Mouse (Mus musculus): Measurements from ENCODE around the gene Lcn4.

The Lcn4 gene

DNA sequence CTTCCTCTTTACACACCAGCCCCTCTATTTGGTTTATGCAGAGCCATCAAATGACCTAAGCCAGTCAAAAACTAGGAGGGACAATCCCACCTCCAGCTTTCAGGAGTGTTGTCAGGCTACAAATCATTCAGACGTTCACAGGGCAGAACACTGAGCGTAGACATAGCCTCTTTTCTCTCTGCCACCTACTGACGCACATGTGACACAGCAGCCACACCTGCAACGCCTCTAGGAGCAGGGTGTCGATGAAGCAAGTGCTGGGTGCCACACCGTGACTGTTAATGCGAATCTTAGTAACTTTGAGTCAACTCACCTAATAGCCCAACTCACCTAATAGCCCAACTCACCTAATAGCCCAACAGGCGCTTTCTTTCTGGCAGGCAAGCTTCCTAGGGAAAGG is 32.0 kb downstream of the Lcn4 start:
- Histone ChIP-seq H3K36me3 (ENCODE audit: control insufficient read depth, insufficient read depth, low read length, poor library complexity, severe bottlenecking) (no peaks in the 10 kb centered on the region; the same call in 1 of the 2 replicates), H3K27me3 (ENCODE audit: control insufficient read depth, insufficient read depth, low read length, poor library complexity, severe bottlenecking) (no peaks in the 10 kb centered on the region; the same call in 1 of the 2 replicates)
- peak; percentile 74 for DNase-seq (ENCODE audit: low read depth, low spot score)

DNA sequence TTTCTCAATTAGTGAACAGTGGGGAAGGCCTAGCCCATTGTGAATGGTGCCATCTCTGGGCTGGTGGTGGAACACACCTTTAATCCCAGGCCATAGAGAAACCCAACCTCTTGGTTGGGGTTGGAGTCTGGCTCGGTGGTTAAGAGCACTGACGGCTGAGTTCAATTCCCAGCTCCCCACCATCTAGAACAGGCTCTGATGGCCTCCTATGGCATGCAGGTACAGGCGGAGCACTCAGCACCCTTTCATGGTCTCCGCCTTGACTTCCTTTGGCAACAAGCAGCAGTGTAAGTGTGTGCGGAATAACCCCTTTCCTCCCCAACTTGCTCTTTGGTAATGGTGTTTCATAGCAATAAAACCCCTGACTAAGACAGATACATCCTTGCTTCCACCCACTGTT is 32.5 kb downstream of the Lcn4 start:
- no peak for DNase-seq (ENCODE audit: low read depth, low spot score)
- H3K27me3 ChIP-seq (ENCODE audit: control insufficient read depth, insufficient read depth, low read length, poor library complexity, severe bottlenecking) = no peaks in the 10 kb centered on the region; the same call in 1 of the 2 replicates
- no peaks in the 10 kb centered on the region; the same call in 1 of the 2 replicates for H3K36me3 ChIP-seq (ENCODE audit: control insufficient read depth, insufficient read depth, low read length, poor library complexity, severe bottlenecking)

DNA sequence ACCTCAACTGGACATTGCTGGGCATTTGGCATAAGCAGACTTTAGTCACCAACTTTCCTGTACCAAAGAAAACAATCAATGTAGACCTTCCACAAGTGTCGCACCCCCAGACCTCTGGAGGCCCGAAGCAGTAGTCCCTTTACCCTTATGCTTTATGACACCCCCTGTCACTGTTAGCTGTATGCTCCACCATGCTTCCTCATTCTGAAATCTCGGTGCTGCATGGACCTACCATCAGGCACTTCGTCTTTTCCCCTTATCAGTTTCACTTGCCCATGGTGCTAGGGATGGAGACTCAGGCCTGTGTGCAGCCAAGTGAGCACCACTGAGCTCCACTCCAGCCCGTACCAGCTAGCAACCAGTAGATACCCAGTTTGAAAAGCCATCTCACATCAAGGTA is 33.0 kb downstream of the Lcn4 start:
- H3K27me3 ChIP-seq (ENCODE audit: control insufficient read depth, insufficient read depth, low read length, poor library complexity, severe bottlenecking) = no peaks in the 10 kb centered on the region; the same call in 1 of the 2 replicates
- H3K36me3 ChIP-seq (ENCODE audit: control insufficient read depth, insufficient read depth, low read length, poor library complexity, severe bottlenecking) = no peaks in the 10 kb centered on the region; the same call in 1 of the 2 replicates
- DNase-seq (ENCODE audit: low read depth, low spot score) = peak; percentile 31

DNA sequence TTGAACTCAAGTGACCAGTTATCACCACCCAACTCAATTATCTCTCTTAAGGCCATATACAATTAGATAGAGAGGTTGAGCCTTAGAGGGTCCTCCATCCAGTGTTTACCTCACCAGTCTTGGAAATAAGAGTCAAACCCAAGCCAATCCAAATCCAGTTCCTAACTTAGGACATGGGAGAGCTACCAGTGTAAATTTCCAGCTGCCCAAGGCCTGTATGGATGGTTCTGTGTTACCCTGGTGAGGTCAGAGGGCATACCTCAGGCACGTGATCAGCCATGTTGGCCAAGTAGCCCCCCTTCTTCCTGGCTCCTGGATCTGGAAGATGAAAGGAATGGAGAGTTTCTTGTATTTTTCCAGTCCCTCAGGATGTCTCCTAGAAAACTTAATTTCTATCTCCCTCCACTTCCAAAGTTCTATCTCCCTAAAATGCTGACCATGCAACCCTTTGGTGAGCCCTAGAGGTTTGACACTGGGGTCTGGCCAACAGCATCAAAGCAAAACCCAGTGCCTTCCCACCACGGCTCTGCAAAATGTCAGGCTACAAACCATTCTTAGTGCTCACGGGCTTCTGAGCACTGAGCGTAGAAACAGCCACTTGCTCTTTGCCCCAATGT is 33.7 kb downstream of the Lcn4 start:
- no peak for DNase-seq (ENCODE audit: low read depth, low spot score)
- H3K36me3 ChIP-seq (ENCODE audit: control insufficient read depth, insufficient read depth, low read length, poor library complexity, severe bottlenecking) = no peaks in the 10 kb centered on the region; the same call in 1 of the 2 replicates
- no peaks in the 10 kb centered on the region; the same call in 1 of the 2 replicates for H3K27me3 ChIP-seq (ENCODE audit: control insufficient read depth, insufficient read depth, low read length, poor library complexity, severe bottlenecking)

DNA sequence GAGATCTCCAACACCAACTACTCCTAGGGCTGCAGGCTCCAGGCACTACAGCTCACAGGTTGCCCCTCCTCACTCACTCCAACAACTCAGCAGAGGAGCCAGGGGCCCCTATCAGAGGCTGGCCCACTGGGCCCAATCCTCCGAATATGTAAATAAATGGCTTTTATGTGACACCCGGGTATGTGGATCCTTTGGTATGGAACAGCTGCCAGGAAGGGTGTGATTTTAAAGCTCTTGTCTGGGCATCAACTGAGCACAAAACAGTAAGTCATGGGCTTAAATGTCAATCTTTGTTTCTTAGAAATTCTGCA is 34.8 kb downstream of the Lcn4 start:
- H3K36me3 ChIP-seq (ENCODE audit: control insufficient read depth, insufficient read depth, low read length, poor library complexity, severe bottlenecking) = no peaks in the 10 kb centered on the region; the same call in 1 of the 2 replicates
- no peak for DNase-seq (ENCODE audit: low read depth, low spot score)
- H3K27me3 ChIP-seq (ENCODE audit: control insufficient read depth, insufficient read depth, low read length, poor library complexity, severe bottlenecking) = no peaks in the 10 kb centered on the region; the same call in 1 of the 2 replicates

DNA sequence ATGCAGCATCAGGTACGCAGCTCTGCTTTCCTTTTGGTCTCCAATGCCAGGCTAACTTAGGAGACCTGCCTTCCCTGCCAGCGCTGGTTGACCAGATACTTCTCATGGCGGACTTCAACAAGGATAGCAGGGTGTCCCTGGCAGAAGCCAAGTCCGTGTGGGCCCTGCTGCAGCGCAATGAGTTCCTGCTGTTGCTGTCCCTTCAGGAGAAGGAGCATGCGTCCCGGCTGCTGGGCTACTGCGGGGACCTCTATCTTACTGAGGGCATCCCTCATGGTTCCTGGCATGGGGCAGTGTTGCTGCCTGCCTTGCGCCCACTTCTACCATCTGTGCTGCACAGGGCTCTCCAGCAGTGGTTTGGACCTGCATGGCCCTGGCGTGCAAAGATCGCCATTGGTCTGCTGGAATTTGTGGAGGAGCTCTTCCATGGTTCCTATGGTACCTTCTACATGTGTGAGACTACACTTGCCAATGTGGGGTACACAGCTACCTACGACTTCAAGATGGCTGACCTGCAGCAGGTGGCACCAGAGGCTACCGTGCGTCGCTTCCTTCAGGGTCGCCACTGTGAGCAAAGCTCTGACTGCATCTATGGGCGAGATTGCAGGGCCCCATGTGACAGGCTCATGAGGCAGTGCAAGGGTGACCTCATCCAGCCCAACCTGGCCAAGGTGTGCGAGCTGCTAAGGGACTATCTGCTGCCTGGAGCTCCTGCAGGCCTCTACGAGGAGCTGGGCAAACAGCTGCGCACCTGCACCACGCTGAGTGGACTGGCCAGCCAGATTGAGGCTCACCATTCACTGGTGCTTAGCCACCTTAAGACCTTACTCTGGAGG is 35.4 kb downstream of the Lcn4 start:
- Histone ChIP-seq H3K27me3 (ENCODE audit: control insufficient read depth, insufficient read depth, low read length, poor library complexity, severe bottlenecking) (no peaks in the 10 kb centered on the region; the same call in 1 of the 2 replicates), H3K36me3 (ENCODE audit: control insufficient read depth, insufficient read depth, low read length, poor library complexity, severe bottlenecking) (no peaks in the 10 kb centered on the region; the same call in 1 of the 2 replicates)
- no peak for DNase-seq (ENCODE audit: low read depth, low spot score)

DNA sequence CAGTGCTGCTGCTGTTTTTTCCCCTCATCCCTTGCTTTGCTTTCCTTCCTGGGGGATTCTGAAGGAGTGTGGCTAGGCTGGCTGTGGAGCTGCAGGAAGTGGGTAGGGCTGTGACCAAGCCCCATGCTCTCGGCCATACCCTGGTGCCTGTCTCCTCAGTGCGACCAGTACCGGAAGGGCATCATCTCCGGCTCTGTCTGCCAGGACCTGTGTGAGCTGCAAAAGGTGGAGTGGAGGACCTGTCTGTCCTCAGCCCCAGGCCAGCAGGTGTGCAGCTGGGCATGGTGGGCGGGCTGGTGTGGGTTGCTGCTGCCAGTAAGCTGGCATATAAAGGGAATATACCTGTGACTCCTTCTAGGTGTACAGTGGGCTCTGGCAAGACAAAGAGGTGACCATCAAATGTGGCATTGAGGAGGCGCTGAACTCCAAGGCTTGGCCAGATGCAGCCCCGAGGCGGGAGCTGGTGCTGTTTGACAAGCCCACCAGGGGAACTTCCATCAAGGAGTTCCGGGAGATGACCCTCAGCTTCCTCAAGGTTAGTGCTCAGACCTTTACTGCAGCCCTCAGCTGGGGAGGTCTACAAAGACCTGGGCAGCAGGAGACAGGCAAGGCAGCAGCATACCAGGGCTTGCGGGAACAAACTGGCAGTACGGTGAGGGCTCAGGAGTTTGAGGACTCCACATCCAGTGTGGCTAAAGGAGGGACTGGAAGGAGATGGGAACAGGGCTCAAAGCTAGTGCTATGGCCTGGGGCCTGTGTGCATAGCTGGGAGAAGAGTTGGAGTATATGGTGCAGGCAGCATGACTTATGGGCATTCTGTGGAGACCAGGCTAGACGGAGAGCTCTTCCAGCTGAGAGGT is 36.2 kb downstream of the Lcn4 start:
- DNase-seq (ENCODE audit: low read depth, low spot score) = no peak
- no peaks in the 10 kb centered on the region; the same call in 1 of the 2 replicates for H3K36me3 ChIP-seq (ENCODE audit: control insufficient read depth, insufficient read depth, low read length, poor library complexity, severe bottlenecking)
- H3K27me3 ChIP-seq (ENCODE audit: control insufficient read depth, insufficient read depth, low read length, poor library complexity, severe bottlenecking) = no peaks in the 10 kb centered on the region

DNA sequence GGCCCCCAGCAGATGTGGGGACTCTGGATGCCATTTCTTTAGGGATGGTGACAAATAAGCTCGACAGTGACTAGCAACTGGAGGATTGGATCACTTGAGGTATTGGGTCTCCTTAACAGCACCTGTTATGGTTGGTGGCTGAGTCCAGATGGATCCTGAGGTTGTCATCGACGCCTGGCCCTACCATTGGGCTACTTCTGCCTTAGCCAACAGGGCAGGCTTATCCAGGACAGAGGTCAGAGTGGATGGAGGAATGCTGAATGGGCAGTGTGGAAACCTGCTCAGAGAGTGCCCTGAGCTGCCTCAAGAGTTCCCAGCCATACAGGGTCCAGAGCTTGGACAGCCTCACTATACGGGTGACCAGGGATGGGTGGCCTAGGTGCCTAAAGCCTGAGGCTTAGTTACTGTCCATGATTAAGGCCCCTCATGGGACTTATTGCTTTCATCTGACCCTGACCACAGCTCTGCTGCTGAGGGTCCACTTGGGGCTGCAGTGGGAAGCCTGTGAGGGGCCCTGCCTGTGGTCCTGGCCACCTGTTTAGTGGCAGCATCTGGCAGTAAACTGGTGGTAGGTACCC is 37.0 kb downstream of the Lcn4 start:
- no peaks in the 10 kb centered on the region for H3K27me3 ChIP-seq (ENCODE audit: control insufficient read depth, insufficient read depth, low read length, poor library complexity, severe bottlenecking)
- no peaks in the 10 kb centered on the region; the same call in 1 of the 2 replicates for H3K36me3 ChIP-seq (ENCODE audit: control insufficient read depth, insufficient read depth, low read length, poor library complexity, severe bottlenecking)
- no peak for DNase-seq (ENCODE audit: low read depth, low spot score)

DNA sequence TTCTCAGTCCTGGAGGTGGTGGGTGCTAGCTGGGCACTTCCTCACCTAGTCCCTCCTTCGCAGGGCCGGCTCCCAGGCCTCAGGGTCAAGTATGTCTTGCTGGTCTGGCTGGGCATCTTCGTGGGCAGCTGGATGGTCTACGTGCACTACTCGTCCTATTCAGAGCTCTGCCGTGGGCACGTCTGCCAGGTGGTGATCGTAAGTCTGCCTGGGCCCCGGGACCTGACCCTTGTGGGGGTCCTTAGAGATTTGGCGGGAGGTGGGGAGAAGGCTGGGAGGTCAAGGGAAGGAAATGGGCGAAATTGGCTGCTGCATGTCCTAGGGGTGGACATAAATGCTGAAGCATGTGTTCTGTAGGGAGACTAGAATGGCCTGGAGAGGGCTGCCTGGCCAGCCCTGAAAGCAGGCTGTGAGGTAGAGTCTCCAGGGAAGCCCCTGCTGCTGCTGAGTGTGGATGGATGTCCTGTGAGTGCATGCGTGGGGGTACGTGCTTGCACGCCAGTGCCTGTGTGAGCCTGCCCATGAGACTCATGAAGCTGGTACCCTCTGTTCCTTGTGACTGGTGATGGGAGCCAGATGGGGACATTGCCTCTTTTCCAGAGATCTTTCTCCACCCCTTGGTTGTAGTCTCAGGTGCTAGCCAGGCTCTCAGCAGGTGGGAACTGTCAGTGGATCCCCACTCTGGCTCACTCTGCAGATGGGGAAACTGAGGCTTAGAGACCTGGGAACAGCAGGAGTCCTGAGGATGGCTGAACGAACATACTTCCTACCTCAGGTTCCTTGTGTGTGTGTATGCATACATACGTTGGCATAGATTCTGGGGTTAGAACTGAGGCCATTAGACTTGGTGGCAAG is 38.3 kb downstream of the Lcn4 start:
- H3K27me3 ChIP-seq (ENCODE audit: control insufficient read depth, insufficient read depth, low read length, poor library complexity, severe bottlenecking) = no peaks in the 10 kb centered on the region
- DNase-seq (ENCODE audit: low read depth, low spot score) = no peak
- H3K36me3 ChIP-seq (ENCODE audit: control insufficient read depth, insufficient read depth, low read length, poor library complexity, severe bottlenecking) = no peaks in the 10 kb centered on the region; the same call in 1 of the 2 replicates

DNA sequence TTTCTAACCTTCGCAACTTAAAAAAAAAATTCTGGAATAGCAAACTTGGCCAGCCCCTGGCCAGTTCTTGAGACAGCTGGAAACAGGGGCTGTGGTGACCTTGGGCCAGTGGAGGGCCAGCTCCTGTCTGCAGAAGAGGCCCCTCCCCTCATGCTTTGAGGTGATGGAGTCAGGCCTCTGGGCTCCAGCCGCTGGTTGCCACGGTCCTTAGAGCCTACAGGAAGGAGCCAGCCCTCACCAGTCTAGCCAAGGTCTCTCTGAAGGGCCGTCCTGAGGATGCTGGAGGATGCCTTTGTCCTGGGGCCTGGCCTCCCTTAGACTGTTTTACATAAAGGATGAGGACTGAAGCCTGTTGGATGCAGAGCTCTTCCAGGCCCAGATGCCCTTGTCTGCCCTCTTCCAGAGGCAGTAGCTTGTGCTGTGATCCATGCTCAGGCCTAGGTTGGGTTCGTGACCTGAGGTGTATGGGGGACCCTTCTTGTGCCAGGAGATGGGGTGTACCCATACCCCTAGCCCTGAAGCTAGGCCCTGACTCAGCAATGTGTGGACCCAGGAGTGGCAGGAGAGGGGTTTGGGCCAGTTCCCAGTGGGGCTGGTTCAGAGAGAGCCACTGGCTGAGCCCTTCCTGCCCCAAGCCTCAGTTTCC is 42.2 kb downstream of the Lcn4 start:
- no peaks in the 10 kb centered on the region for H3K27me3 ChIP-seq (ENCODE audit: control insufficient read depth, insufficient read depth, low read length, poor library complexity, severe bottlenecking)
- no peak for DNase-seq (ENCODE audit: low read depth, low spot score)
- H3K36me3 ChIP-seq (ENCODE audit: control insufficient read depth, insufficient read depth, low read length, poor library complexity, severe bottlenecking) = no peaks in the 10 kb centered on the region

DNA sequence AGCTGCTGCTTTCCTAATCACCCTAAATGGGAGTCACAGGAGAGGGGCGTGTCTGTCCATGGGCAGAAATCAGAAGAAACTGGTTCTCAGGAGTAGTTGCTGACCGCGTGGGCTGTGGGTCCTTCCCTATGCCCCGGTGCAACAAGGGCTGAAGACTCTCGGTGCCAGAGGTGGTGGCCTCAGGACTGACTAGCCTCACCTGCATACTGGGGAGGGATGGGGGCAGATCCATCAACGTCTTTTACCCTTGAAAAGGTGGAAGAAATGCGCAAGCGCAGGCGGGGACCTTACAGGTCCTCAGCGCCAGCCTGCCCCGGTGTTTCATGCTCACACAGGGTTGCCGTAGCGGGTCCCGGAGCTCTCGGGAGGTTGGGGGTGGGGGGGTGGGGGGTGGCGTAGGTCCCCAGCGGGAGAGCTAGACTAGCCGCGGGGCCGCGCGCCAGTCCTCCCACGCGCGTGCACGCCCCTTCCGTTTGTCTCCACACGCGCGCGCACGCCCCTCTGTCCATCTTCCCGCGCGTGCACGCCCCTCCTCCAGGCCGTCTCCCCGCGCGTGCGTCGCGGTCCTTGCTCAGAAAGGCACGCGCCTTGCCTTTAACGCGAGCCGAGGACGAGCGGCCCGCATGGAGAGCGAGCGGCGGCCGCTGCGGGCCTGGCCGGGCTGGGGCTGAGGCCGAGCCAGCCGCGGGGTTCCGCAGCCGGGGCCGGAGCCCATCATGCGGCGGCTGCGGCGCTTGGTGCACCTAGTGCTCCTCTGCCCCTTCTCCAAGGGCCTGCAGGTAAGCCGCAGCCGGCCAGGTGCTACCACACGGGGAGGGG is 43.0 kb downstream of the Lcn4 start, which contains the start of gene Fam69b:
Gene Fam69b (plus strand): TSS at position 537 of the 819 bp plus-strand sequence.
- H3K36me3 ChIP-seq (ENCODE audit: control insufficient read depth, insufficient read depth, low read length, poor library complexity, severe bottlenecking) = no peaks in the 10 kb centered on the region
- peak; percentile 40 for DNase-seq (ENCODE audit: low read depth, low spot score)
- no peaks in the 10 kb centered on the region for H3K27me3 ChIP-seq (ENCODE audit: control insufficient read depth, insufficient read depth, low read length, poor library complexity, severe bottlenecking)

DNA sequence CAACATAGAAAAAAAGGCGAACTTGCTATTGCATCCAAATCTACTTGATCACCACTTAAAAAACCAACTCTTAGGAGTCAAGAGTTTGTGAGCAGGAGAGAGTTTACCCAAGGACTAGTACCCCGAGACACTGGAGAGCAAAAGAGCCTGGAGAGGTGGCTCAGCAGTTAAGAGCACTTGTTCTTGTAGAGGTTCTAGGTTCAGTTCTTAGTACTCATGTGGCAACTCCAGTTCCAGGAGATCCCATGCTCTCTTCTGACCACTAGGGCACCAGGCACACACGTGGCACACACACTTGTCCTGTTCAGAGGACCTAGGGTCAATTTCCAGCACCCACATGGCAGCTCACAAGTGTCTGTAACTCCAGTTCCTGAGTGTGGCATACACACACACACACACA is 45.0 kb downstream of the Lcn4 start:
- H3K27me3 ChIP-seq (ENCODE audit: control insufficient read depth, insufficient read depth, low read length, poor library complexity, severe bottlenecking) = no peaks in the 10 kb centered on the region
- no peak for DNase-seq (ENCODE audit: low read depth, low spot score)
- H3K36me3 ChIP-seq (ENCODE audit: control insufficient read depth, insufficient read depth, low read length, poor library complexity, severe bottlenecking) = no peaks in the 10 kb centered on the region

DNA sequence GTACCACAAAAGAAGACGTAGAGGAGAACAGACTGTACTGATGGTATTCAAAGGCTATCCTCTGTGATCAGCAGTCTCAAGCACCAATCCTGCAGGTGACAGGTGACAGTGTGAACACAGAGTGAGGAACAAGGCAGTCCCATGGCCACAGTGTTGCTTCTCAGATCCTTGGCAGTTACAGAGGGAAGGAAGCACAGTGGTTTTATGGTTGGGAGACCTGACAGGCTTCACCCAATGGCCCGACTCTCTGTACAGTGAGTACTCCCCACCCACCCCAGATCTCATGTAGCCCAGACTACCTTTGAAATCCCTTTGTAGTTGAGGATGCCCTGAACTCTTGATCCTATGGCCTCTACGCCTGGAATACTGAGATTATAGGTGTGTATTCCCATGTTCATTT is 45.7 kb downstream of the Lcn4 start:
- no peaks in the 10 kb centered on the region for H3K27me3 ChIP-seq (ENCODE audit: control insufficient read depth, insufficient read depth, low read length, poor library complexity, severe bottlenecking)
- no peaks in the 10 kb centered on the region for H3K36me3 ChIP-seq (ENCODE audit: control insufficient read depth, insufficient read depth, low read length, poor library complexity, severe bottlenecking)
- DNase-seq (ENCODE audit: low read depth, low spot score) = no peak
